Mouse (Mus musculus) midbrain, postnatal 0 days (tissue): ENCODE measurements around the gene Ccnd2. TPM values are rescaled to one million over a fixed set of nuclear protein-coding genes. Genes with fewer than 3 reads are reported as not detected.

Experiments used
- ATAC-seq: fragments of 200-750 bp; cut with Nextera tagmentation; 2 replicates; pipeline ENCODE4 v1.8.0; 2017; ENCODE audit warnings: moderate number of reproducible peaks, mild to moderate bottlenecking, moderate TSS enrichment, moderate library complexity; ENCODE audit not compliant: low FRiP score
- DNase-seq: peaks from one replicate; pipeline ENCODE4 v3.0.0-alpha.2; 2015; ENCODE audit warnings: low spot score
- H3K27ac ChIP-seq: fragments of 300-500 bp; sonication (generic); 2 replicates; pipeline ENCODE4 v1.5.1; 2014; ENCODE audit warnings: low read depth, mild to moderate bottlenecking, low read length, mixed read lengths
- H3K27me3 ChIP-seq: fragments of 300-500 bp; sonication (generic); 2 replicates; pipeline ENCODE4 v1.6.1; 2014; ENCODE audit warnings: low read length, control low read depth, mixed read lengths; ENCODE audit not compliant: insufficient read depth
- H3K36me3 ChIP-seq: fragments of 300-500 bp; sonication (generic); 2 replicates; pipeline ENCODE4 v1.6.1; 2014; ENCODE audit warnings: low read length, control low read depth, mixed read lengths; ENCODE audit not compliant: insufficient read depth
- H3K4me1 ChIP-seq: fragments of 300-500 bp; sonication (generic); 2 replicates; pipeline ENCODE4 v1.6.1; 2014; ENCODE audit warnings: mild to moderate bottlenecking, control low read depth, antibody characterized with exemption, low read length, mixed read lengths; ENCODE audit not compliant: insufficient read depth
- H3K4me2 ChIP-seq: fragments of 300-500 bp; sonication (generic); 2 replicates; pipeline ENCODE4 v1.6.1; 2014; ENCODE audit warnings: low read depth, mild to moderate bottlenecking, low read length, mixed read lengths; ENCODE audit not compliant: poor library complexity, severe bottlenecking
- H3K4me3 ChIP-seq: fragments of 300-500 bp; sonication (generic); 2 replicates; pipeline ENCODE4 v1.5.1; 2014; ENCODE audit warnings: low read depth, mild to moderate bottlenecking, low read length, moderate library complexity
- H3K9ac ChIP-seq: fragments of 300-500 bp; sonication (generic); replicated peaks from 2 replicates; pipeline ENCODE4 v1.6.1; 2014; ENCODE audit warnings: mild to moderate bottlenecking, low read length, moderate library complexity, mixed read lengths; ENCODE audit not compliant: poor library complexity, severe bottlenecking
- H3K9me3 ChIP-seq: fragments of 300-500 bp; sonication (generic); 2 replicates; pipeline ENCODE4 v1.6.1; 2016; ENCODE audit warnings: low read length, control low read depth
- CTCF ChIP-seq: IDR thresholded peaks from 2 replicates; pipeline ENCODE4 v1.5.1; 2016; ENCODE audit warnings: antibody characterized with exemption, mild to moderate bottlenecking
- WGBS: fragments of 180-500 bp; shearing (Covaris S2); extraction: QIAGEN DNeasy Blood & Tissue Kit; methylation state at CpG from one replicate; pipeline ENCODE4 v1.1.7; 2014; 5-methylcytosine and 5-hydroxymethylcytosine counted together
- polyA plus RNA-seq: library from polyadenylated mRNA; unstranded; fragments of >200 nt; fragmentation: Nextera tagmentation; extraction: Ambion mirVana; gene quantifications from 2 replicates; pipeline ENCODE4 v1.2.1, GENCODE M21; 2015
- total RNA-seq: library from RNA; depleted of rRNA; stranded (reverse); fragments of >200 nt; gene quantifications from 2 replicates; pipeline ENCODE4 v1.2.3, GENCODE M21; 2014

Ccnd2 gene
- total and polyA plus RNA-seq, 2 experiments from 2014 or later, result 14.5 to 106 TPM

DNA sequence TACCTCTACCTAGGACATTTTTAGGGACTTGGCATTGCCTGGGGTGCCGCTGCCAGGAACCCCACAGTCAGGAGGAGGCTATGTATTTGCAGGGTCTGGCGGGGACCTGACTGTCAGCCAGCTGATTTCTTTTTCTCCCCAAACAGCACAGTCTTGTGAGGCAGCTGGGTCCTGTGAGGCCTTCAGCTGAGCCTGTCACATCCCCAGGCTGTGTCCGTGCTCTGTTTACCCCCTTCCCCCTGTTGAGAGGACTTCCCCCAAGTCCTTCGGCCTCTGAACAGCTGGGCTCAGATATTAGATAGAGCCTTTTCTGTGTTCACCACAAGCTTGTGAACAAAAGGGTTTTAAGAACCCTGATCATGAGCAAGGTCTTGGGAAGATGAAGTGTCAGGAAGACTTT is 25.4 kb upstream of the Ccnd2 start:
- no peak overlapping the region for H3K4me2 ChIP-seq
- no peak overlapping the region for H3K9ac ChIP-seq
- WGBS, result 43% methylated on average over 4 of the region's 4 CpGs
- H3K27ac ChIP-seq, result no peak overlapping the region
- no peaks in the 10 kb centered on the region for H3K27me3 ChIP-seq
- H3K9me3 ChIP-seq, result no peaks in the 10 kb centered on the region
- H3K4me3 ChIP-seq, result no peak overlapping the region
- ATAC-seq (no peak), DNase-seq (no peak)
- TF ChIP-seq CTCF, result no peak
- no peaks in the 10 kb centered on the region for H3K36me3 ChIP-seq
- 0 out of 2 replicates have a peak, but pooled peaks cover 3% of the 10 kb centered on the region for H3K4me1 ChIP-seq

DNA sequence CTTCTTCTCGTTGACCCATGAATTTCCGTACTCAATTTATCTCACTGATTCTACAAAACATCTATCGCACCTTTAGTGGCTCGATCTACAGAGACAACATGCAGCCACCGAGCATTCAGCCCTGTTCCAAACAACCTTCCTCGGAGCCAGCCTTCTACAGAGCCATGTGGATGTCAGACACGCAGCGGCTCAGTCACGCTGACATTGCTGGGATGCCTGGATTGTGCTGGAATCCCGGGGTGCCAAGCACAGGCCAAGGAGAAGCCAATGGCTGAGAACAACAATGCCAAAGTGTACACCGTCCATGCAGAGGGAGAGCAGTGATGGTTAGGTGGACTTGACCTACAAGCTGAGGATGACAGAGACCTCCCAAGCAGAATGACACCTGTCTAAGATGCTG is 20.5 kb upstream of the Ccnd2 start:
- no peak for DNase-seq
- Histone ChIP-seq H3K36me3 (no peaks in the 10 kb centered on the region), H3K27me3 (no peaks in the 10 kb centered on the region), H3K9me3 (no peaks in the 10 kb centered on the region), H3K4me1 (no peaks in the 10 kb centered on the region), H3K9ac (no peak overlapping the region), H3K4me2 (no peak overlapping the region), H3K27ac (no peak overlapping the region), H3K4me3 (no peak overlapping the region)
- 85% methylated on average over 11 of the region's 11 CpGs for WGBS
- TF ChIP-seq CTCF, result no peak
- ATAC-seq, result no peak

- Histone ChIP-seq H3K27me3 (no peaks in the 10 kb centered on the region), H3K36me3 (no peaks in the 10 kb centered on the region), H3K4me1 (no peaks in the 10 kb centered on the region), H3K4me3 (no peak overlapping the region), H3K9me3 (no peaks in the 10 kb centered on the region), H3K4me2 (no peak overlapping the region), H3K9ac (no peak overlapping the region), H3K27ac (no peak overlapping the region)
- no peak for TF ChIP-seq CTCF
- ATAC-seq (no peak), DNase-seq (no peak)
- 90% methylated on average over 8 of the region's 8 CpGs for WGBS
These were observed 18.7 kb upstream of the Ccnd2 start for GRCm38 (mm10) chr6:127170734-127171133.

- no peak for TF ChIP-seq CTCF
- Histone ChIP-seq H3K27me3 (no peaks in the 10 kb centered on the region), H3K4me3 (no peak overlapping the region), H3K9ac (no peak overlapping the region), H3K27ac (no peak overlapping the region), H3K4me1 (no peaks in the 10 kb centered on the region), H3K36me3 (no peaks in the 10 kb centered on the region), H3K9me3 (no peaks in the 10 kb centered on the region), H3K4me2 (no peak overlapping the region)
- no peak for DNase-seq
- no peak for ATAC-seq
- 82% methylated on average over 4 of the region's 4 CpGs for WGBS
These were observed 13.7 kb upstream of the Ccnd2 start for GRCm38 (mm10) chr6:127165663-127166062.

- H3K36me3 ChIP-seq, result no peaks in the 10 kb centered on the region
- TF ChIP-seq CTCF, result no peak
- no peak overlapping the region for H3K27ac ChIP-seq
- DNase-seq (no peak), ATAC-seq (no peak)
- 65% methylated on average over 6 of the region's 6 CpGs for WGBS
- H3K27me3 ChIP-seq, result peaks cover 4% of the 10 kb centered on the region; the same call in 1 of the 2 replicates
- no peak overlapping the region for H3K4me3 ChIP-seq
- no peaks in the 10 kb centered on the region for H3K9me3 ChIP-seq
- H3K9ac ChIP-seq, result no peak overlapping the region
- no peaks in the 10 kb centered on the region for H3K4me1 ChIP-seq
- no peak overlapping the region for H3K4me2 ChIP-seq
These were observed 10.8 kb upstream of the Ccnd2 start for GRCm38 (mm10) chr6:127162842-127163241.

GRCm38 (mm10) chr6:127157321-127157720 is 5.3 kb upstream of the Ccnd2 start:
- no peak for DNase-seq
- peaks cover 43% of the 10 kb centered on the region for H3K27me3 ChIP-seq
- H3K4me2 ChIP-seq, result no peak overlapping the region

More at GRCm38 (mm10) chr6:127157321-127157720, 5.3 kb upstream of the Ccnd2 start:
- no peaks in the 10 kb centered on the region for H3K9me3 ChIP-seq
- H3K36me3 ChIP-seq, result no peaks in the 10 kb centered on the region
- H3K4me3 ChIP-seq, result no peak overlapping the region
- no peak for TF ChIP-seq CTCF
- H3K27ac ChIP-seq, result no peak overlapping the region
- no peak overlapping the region for H3K9ac ChIP-seq
- ATAC-seq, result no peak
- WGBS, result 46% methylated on average over 1 of the region's 1 CpGs
- peaks cover 4% of the 10 kb centered on the region; the same call in 1 of the 2 replicates for H3K4me1 ChIP-seq
